In genomic region chr5:21724872-21725271, GRCm38 (mm10) we compare ENCODE assay signal across 9 mouse cellular contexts. TPM values are rescaled to one million over a fixed set of nuclear protein-coding genes. Genes with fewer than 3 reads are reported as not detected.
A peak's percentile ranks its signal among the peaks of the same experiment; 100 is the strongest.
DNase-seq lines count a peak whose midpoint lies in the region; ATAC-seq lines count a peak whose summit lies in the region.
"Had no signal": no experiment of that assay in that cellular context is flagged by ENCODE, and none has a peak within 500 bp of the region (broad histone marks: within the 10 kb centered on the region; RNA-seq: fewer than 3 reads in every experiment).

No protein-coding gene starts in this region.

- H3K36me3 ChIP-seq in heart, embryonic 13.5 days = no peaks in the 10 kb centered on the region
- no peaks in the 10 kb centered on the region for H3K36me3 ChIP-seq in embryonic facial prominence, embryonic 12.5 days
- no peaks in the 10 kb centered on the region for H3K36me3 ChIP-seq in hindbrain, embryonic 12.5 days
- no peaks in the 10 kb centered on the region for H3K36me3 ChIP-seq in midbrain, embryonic 15.5 days (replicated peaks)

- WGBS in heart, embryonic 13.5 days = 35% methylated on average over 7 of the region's 7 CpGs
- 49% methylated on average over 7 of the region's 7 CpGs for WGBS in embryonic facial prominence, embryonic 12.5 days
- 34% methylated on average over 7 of the region's 7 CpGs for WGBS in hindbrain, embryonic 12.5 days
- 4% methylated on average over 7 of the region's 7 CpGs for WGBS in midbrain, embryonic 15.5 days

- H3K27ac ChIP-seq in heart, embryonic 13.5 days (replicated peaks) = peak overlapping the region; percentile 54
- H3K27ac ChIP-seq in embryonic facial prominence, embryonic 12.5 days = peak overlapping the region; percentile 48; the same call in 1 of the 2 replicates
- peak overlapping the region; percentile 74; the same call in 1 of the 2 replicates for H3K27ac ChIP-seq in hindbrain, embryonic 12.5 days
- peak overlapping the region; percentile 65 for H3K27ac ChIP-seq in midbrain, embryonic 15.5 days

- peak overlapping the region; percentile 3; the same call in 1 of the 2 replicates for H3K4me2 ChIP-seq in heart, embryonic 13.5 days
- no peak overlapping the region for H3K4me2 ChIP-seq in embryonic facial prominence, embryonic 12.5 days (replicated peaks)
- H3K4me2 ChIP-seq in hindbrain, embryonic 12.5 days (replicated peaks) = no peak overlapping the region
- H3K4me2 ChIP-seq in midbrain, embryonic 15.5 days = no peak overlapping the region; the same call in 1 of the 2 replicates

- no peak for ATAC-seq in heart, embryonic 13.5 days (ENCODE audit: extremely low read depth, insufficient number of reproducible peaks, low FRiP score, low TSS enrichment)
- no peak for ATAC-seq in embryonic facial prominence, embryonic 12.5 days (ENCODE audit: insufficient number of reproducible peaks, insufficient read depth, low FRiP score, low TSS enrichment)
- ATAC-seq in hindbrain, embryonic 12.5 days (ENCODE audit: low FRiP score) = peak; percentile 50
- ATAC-seq in midbrain, embryonic 15.5 days (replicated peaks) = peak; percentile 65

- no peaks in the 10 kb centered on the region for H3K9me3 ChIP-seq in heart, embryonic 13.5 days
- no peaks in the 10 kb centered on the region for H3K9me3 ChIP-seq in embryonic facial prominence, embryonic 12.5 days
- no peaks in the 10 kb centered on the region for H3K9me3 ChIP-seq in hindbrain, embryonic 12.5 days (replicated peaks)
- H3K9me3 ChIP-seq in midbrain, embryonic 15.5 days = no peaks in the 10 kb centered on the region

- no peak for DNase-seq in heart, postnatal 4 days
- DNase-seq in thymus, postnatal 4 days = no peak
- DNase-seq in layer of hippocampus, adult 18-20 months (ENCODE audit: low spot score in 2 of 2) = no peak
- DNase-seq in thymus, postnatal 36 days = no peak
- DNase-seq: right cerebral cortex, postnatal 14 days had no signal

- H3K4me1 ChIP-seq in heart, embryonic 13.5 days = peaks cover 14% of the 10 kb centered on the region
- H3K4me1 ChIP-seq in embryonic facial prominence, embryonic 12.5 days = 0 out of 2 replicates have a peak, but pooled peaks cover 3% of the 10 kb centered on the region
- 0 out of 2 replicates have a peak, but pooled peaks cover 3% of the 10 kb centered on the region for H3K4me1 ChIP-seq in hindbrain, embryonic 12.5 days
- H3K4me1 ChIP-seq in midbrain, embryonic 15.5 days = peaks cover 12% of the 10 kb centered on the region

- H3K9ac ChIP-seq in heart, embryonic 13.5 days = peak overlapping the region; percentile 44; the same call in 1 of the 2 replicates
- no peak overlapping the region for H3K9ac ChIP-seq in embryonic facial prominence, embryonic 12.5 days
- no peak overlapping the region for H3K9ac ChIP-seq in hindbrain, embryonic 12.5 days
- H3K9ac ChIP-seq in midbrain, embryonic 15.5 days = no peak overlapping the region

- H3K4me3 ChIP-seq in heart, embryonic 13.5 days = no peak overlapping the region
- H3K4me3 ChIP-seq in embryonic facial prominence, embryonic 12.5 days = no peak overlapping the region
- no peak overlapping the region for H3K4me3 ChIP-seq in hindbrain, embryonic 12.5 days
- H3K4me3 ChIP-seq in midbrain, embryonic 15.5 days = no peak overlapping the region

- no peaks in the 10 kb centered on the region for H3K27me3 ChIP-seq in heart, embryonic 13.5 days (replicated peaks)
- H3K27me3 ChIP-seq in embryonic facial prominence, embryonic 12.5 days = no peaks in the 10 kb centered on the region
- no peaks in the 10 kb centered on the region for H3K27me3 ChIP-seq in hindbrain, embryonic 12.5 days
- no peaks in the 10 kb centered on the region for H3K27me3 ChIP-seq in midbrain, embryonic 15.5 days (replicated peaks)

RNA-seq across cellular contexts. Expression of gene Pmpcb, which starts 12.1 kb away (rescaled TPM):
- polyA plus RNA-seq in heart, embryonic 13.5 days (2015; fragmentation: Nextera tagmentation; extraction: Ambion mirVana) = 131 and 149 TPM in 2 replicates
- 100 to 1,000 TPM; 211 to 228 TPM for total RNA-seq in heart, postnatal 4 days (2021)
- polyA plus RNA-seq in embryonic facial prominence, embryonic 12.5 days (2016; fragmentation: Nextera tagmentation; extraction: Ambion mirVana) = 83.8 and 89.1 TPM in 2 replicates
- 85.9 and 90.0 TPM in 2 replicates for polyA plus RNA-seq in hindbrain, embryonic 12.5 days (2016; fragmentation: Nextera tagmentation; extraction: Ambion mirVana)
- 71.7 and 76.9 TPM in 2 replicates for polyA plus RNA-seq in midbrain, embryonic 15.5 days (2015; fragmentation: Nextera tagmentation; extraction: Ambion mirVana)
- total RNA-seq in layer of hippocampus, adult 18-20 months (2021) = 10 to 100 TPM; 76.1 to 87.9 TPM

RNA-seq across cellular contexts. Expression of gene Napepld, which starts 23.7 kb away (rescaled TPM):
- polyA plus RNA-seq in heart, embryonic 13.5 days (2015; fragmentation: Nextera tagmentation; extraction: Ambion mirVana) = 4.2 and 4.7 TPM in 2 replicates
- 1 to 10 TPM; 6.4 to 7.5 TPM for total RNA-seq in heart, postnatal 4 days (2021)
- 3.2 and 3.3 TPM in 2 replicates for polyA plus RNA-seq in embryonic facial prominence, embryonic 12.5 days (2016; fragmentation: Nextera tagmentation; extraction: Ambion mirVana)
- 4.9 and 5.2 TPM in 2 replicates for polyA plus RNA-seq in hindbrain, embryonic 12.5 days (2016; fragmentation: Nextera tagmentation; extraction: Ambion mirVana)
- polyA plus RNA-seq in midbrain, embryonic 15.5 days (2015; fragmentation: Nextera tagmentation; extraction: Ambion mirVana) = 2.5 and 2.8 TPM in 2 replicates
- total RNA-seq in layer of hippocampus, adult 18-20 months (2021) = 10 to 100 TPM; 31.6 to 31.8 TPM

Comparison
In these comparisons a context has a peak if more than half of its experiments do, and no peak if none do; other contexts are left out.
1. ATAC-seq: peak in hindbrain, embryonic 12.5 days (single experiment) and midbrain, embryonic 15.5 days (single experiment); none in heart, embryonic 13.5 days (single experiment) and embryonic facial prominence, embryonic 12.5 days (single experiment).
2. Peak in every context shown above with its lines, with median percentiles within 50 percentile points of each other: H3K27ac ChIP-seq.